Mouse (Mus musculus): ENCODE results near the gene Nmrk2. TPM values are rescaled to one million over a fixed set of nuclear protein-coding genes. Genes with fewer than 3 reads are reported as not detected.

The Nmrk2 gene
- polyA plus RNA-seq, 1 experiment from 2014 or later: 5.2 TPM

DNA sequence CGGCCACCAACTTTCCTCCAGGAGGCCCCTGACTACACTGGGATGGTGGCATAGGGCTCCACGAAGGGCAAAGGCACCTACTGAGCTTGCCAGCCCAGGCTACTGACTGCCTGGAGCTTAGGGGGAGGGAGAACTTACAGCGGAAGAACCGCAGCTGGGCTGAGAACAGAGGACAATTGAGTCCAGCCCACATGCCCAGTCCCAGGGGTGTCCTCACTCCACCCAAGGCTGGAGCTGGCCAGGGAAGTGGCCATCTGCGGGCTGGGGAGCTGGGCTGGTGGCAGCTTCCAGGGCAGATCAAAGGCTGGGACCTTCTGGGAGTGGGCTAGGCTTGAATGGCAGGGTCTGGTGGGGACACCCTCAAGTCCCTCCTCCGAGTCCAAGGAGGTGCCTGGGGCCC lies 47.1 kb downstream of the Nmrk2 start:
- H3K9me3 ChIP-seq: no peaks in the 10 kb centered on the region
- 81% methylated on average over 6 of the region's 6 CpGs for WGBS
- H3K4me1 ChIP-seq: peaks cover 21% of the 10 kb centered on the region
- H3K4me2 ChIP-seq: no peak overlapping the region
- H3K27me3 ChIP-seq (replicated peaks): no peaks in the 10 kb centered on the region
- H3K27ac ChIP-seq (replicated peaks): no peak overlapping the region
- no peak for ATAC-seq (ENCODE audit: extremely low read depth, insufficient number of reproducible peaks, low FRiP score, low TSS enrichment)
- H3K9ac ChIP-seq: peak overlapping the region; percentile 16; the same call in 1 of the 2 replicates
- no peak overlapping the region for H3K4me3 ChIP-seq
- peaks cover 86% of the 10 kb centered on the region for H3K36me3 ChIP-seq

DNA sequence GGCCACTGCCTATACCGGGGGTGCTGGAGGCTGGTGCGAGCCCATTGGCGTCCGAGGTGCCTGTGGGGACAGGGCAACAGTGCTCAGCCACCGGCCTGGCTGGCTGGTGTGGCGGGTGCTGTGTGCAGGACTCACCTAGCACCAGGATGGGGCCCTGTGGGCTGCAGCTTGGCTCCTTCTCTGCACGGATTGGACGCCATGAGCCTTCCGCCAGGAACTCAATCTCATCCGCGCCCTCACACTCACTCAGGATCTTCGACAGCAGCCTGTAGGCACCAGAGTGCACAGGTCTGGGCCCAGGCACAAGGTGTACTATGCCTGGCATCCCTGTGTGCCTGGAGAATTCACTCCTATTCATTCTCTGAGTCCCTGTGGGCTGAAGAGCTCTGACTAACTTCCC lies 47.5 kb downstream of the Nmrk2 start:
- H3K4me1 ChIP-seq: peaks cover 21% of the 10 kb centered on the region
- H3K9ac ChIP-seq: peak overlapping the region; percentile 16; the same call in 1 of the 2 replicates
- ATAC-seq (ENCODE audit: extremely low read depth, insufficient number of reproducible peaks, low FRiP score, low TSS enrichment): no peak
- no peak overlapping the region for H3K4me3 ChIP-seq
- H3K9me3 ChIP-seq: no peaks in the 10 kb centered on the region
- 86% methylated on average over 12 of the region's 12 CpGs for WGBS
- H3K27ac ChIP-seq (replicated peaks): no peak overlapping the region
- no peak overlapping the region for H3K4me2 ChIP-seq
- H3K36me3 ChIP-seq: peaks cover 88% of the 10 kb centered on the region
- no peaks in the 10 kb centered on the region for H3K27me3 ChIP-seq (replicated peaks)

DNA sequence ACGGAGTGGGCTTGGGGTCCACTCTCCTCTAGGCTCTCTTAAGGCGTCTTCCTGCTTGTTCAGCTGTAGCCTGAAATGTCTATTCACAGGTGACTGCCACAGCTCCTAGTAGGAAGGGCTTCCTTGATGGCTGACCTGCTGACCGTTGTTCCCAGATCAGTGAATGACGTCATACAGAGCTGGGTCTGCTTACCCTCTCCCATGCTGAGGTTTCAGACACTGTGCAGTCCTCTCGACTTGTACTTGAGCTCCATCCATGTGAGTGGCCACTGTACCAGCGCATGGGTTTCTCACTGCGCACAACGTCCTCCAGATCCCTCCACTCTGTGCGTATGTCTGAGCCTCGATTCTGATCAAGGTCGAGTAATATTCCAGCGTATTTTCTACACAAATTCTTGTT lies 49.2 kb downstream of the Nmrk2 start:
- no peak overlapping the region for H3K4me2 ChIP-seq
- H3K9me3 ChIP-seq: no peaks in the 10 kb centered on the region
- H3K4me3 ChIP-seq: no peak overlapping the region
- H3K9ac ChIP-seq: peak overlapping the region; percentile 70
- H3K4me1 ChIP-seq: peaks cover 21% of the 10 kb centered on the region
- 56% methylated on average over 12 of the region's 12 CpGs for WGBS
- no peak for ATAC-seq (ENCODE audit: extremely low read depth, insufficient number of reproducible peaks, low FRiP score, low TSS enrichment)
- H3K27me3 ChIP-seq (replicated peaks): no peaks in the 10 kb centered on the region
- peaks cover 90% of the 10 kb centered on the region for H3K36me3 ChIP-seq
- peak overlapping the region; percentile 79 for H3K27ac ChIP-seq (replicated peaks)

DNA sequence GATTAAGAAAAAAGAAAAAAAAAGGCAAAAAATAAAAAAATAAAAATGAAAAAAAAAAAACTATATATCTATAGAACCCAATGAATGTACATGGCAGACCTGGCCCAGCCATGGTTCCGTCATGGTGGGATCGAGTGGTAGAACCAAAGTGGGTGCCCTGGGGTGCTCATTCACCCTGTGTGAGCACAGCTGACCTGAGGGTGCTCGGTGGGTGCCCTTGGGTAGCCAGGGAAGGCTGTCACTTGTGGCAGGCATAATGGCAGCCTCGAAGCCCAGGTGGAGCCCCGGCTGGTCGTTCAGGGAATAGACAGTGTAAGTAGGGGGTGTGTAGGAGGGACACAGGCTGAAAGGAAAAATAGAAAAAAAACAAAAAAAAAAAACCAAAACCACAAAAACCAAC lies 50.6 kb downstream of the Nmrk2 start:
- no peaks in the 10 kb centered on the region for H3K9me3 ChIP-seq
- no peak overlapping the region for H3K4me3 ChIP-seq
- 61% methylated on average over 6 of the region's 6 CpGs for WGBS
- H3K4me1 ChIP-seq: peaks cover 23% of the 10 kb centered on the region
- H3K27ac ChIP-seq (replicated peaks): no peak overlapping the region
- H3K36me3 ChIP-seq: peaks cover 90% of the 10 kb centered on the region
- H3K9ac ChIP-seq: no peak overlapping the region
- no peak for ATAC-seq (ENCODE audit: extremely low read depth, insufficient number of reproducible peaks, low FRiP score, low TSS enrichment)
- H3K27me3 ChIP-seq (replicated peaks): no peaks in the 10 kb centered on the region
- no peak overlapping the region for H3K4me2 ChIP-seq

Other genes starting within 250 kb of the Nmrk2 start
- gene Gng7, start 187.1 kb downstream of the Nmrk2 start, polyA plus RNA-seq (2015; fragmentation: Nextera tagmentation; extraction: Ambion mirVana): 1.4 TPM in 2 replicates
- gene Diras1, start 176.4 kb downstream of the Nmrk2 start, polyA plus RNA-seq (2015; fragmentation: Nextera tagmentation; extraction: Ambion mirVana): 0.06 and 0.07 TPM in 2 replicates
- 8.0 and 8.2 TPM in 2 replicates for gene Slc39a3, start 164.6 kb downstream of the Nmrk2 start, polyA plus RNA-seq (2015; fragmentation: Nextera tagmentation; extraction: Ambion mirVana)
- 152 and 162 TPM in 2 replicates for gene Sgta, start 141.9 kb downstream of the Nmrk2 start, polyA plus RNA-seq (2015; fragmentation: Nextera tagmentation; extraction: Ambion mirVana)
- gene Thop1, start 132.0 kb downstream of the Nmrk2 start, polyA plus RNA-seq (2015; fragmentation: Nextera tagmentation; extraction: Ambion mirVana): 29.1 and 33.8 TPM in 2 replicates
- gene Creb3l3, start 103.2 kb downstream of the Nmrk2 start, polyA plus RNA-seq (2015; fragmentation: Nextera tagmentation; extraction: Ambion mirVana): 0.83 and 1.1 TPM in 2 replicates
- 150 TPM in 2 replicates for gene Map2k2, start 96.1 kb downstream of the Nmrk2 start, polyA plus RNA-seq (2015; fragmentation: Nextera tagmentation; extraction: Ambion mirVana)
- 19.5 and 20.1 TPM in 2 replicates for gene Zbtb7a, start 66.8 kb downstream of the Nmrk2 start, polyA plus RNA-seq (2015; fragmentation: Nextera tagmentation; extraction: Ambion mirVana)
- 35.7 and 40.3 TPM in 2 replicates for gene Pias4, start 34.1 kb downstream of the Nmrk2 start, polyA plus RNA-seq (2015; fragmentation: Nextera tagmentation; extraction: Ambion mirVana)
- gene Eef2, start 25.4 kb downstream of the Nmrk2 start, polyA plus RNA-seq (2015; fragmentation: Nextera tagmentation; extraction: Ambion mirVana): 393 and 411 TPM in 2 replicates
- 41.5 and 42.4 TPM in 2 replicates for gene Dapk3, start 19.0 kb downstream of the Nmrk2 start, polyA plus RNA-seq (2015; fragmentation: Nextera tagmentation; extraction: Ambion mirVana)
- 0.27 TPM in 1 of 2 replicates, not detected in the other for gene 4930442H23Rik, start 18.2 kb downstream of the Nmrk2 start, polyA plus RNA-seq (2015; fragmentation: Nextera tagmentation; extraction: Ambion mirVana)
- 0.43 and 0.53 TPM in 2 replicates for gene Atcay, start 28.8 kb upstream of the Nmrk2 start, polyA plus RNA-seq (2015; fragmentation: Nextera tagmentation; extraction: Ambion mirVana)
- gene Zfr2, start 31.1 kb upstream of the Nmrk2 start, polyA plus RNA-seq (2015; fragmentation: Nextera tagmentation; extraction: Ambion mirVana): 4.1 and 6.5 TPM in 2 replicates
- 1.6 and 1.9 TPM in 2 replicates for gene Matk, start 50.9 kb upstream of the Nmrk2 start, polyA plus RNA-seq (2015; fragmentation: Nextera tagmentation; extraction: Ambion mirVana)
- 244 and 260 TPM in 2 replicates for gene Mrpl54, start 64.9 kb upstream of the Nmrk2 start, polyA plus RNA-seq (2015; fragmentation: Nextera tagmentation; extraction: Ambion mirVana)
- 45.4 and 51.4 TPM in 2 replicates for gene Apba3, start 64.9 kb upstream of the Nmrk2 start, polyA plus RNA-seq (2015; fragmentation: Nextera tagmentation; extraction: Ambion mirVana)
- 2.2 and 2.4 TPM in 2 replicates for gene Tjp3, start 89.5 kb upstream of the Nmrk2 start, polyA plus RNA-seq (2015; fragmentation: Nextera tagmentation; extraction: Ambion mirVana)
- 31.0 and 32.0 TPM in 2 replicates for gene Pip5k1c, start 90.9 kb upstream of the Nmrk2 start, polyA plus RNA-seq (2015; fragmentation: Nextera tagmentation; extraction: Ambion mirVana)
- 25.6 and 28.2 TPM in 2 replicates for gene Cactin, start 119.1 kb upstream of the Nmrk2 start, polyA plus RNA-seq (2015; fragmentation: Nextera tagmentation; extraction: Ambion mirVana)
- 13.6 and 14.7 TPM in 2 replicates for gene Tbxa2r, start 126.7 kb upstream of the Nmrk2 start, polyA plus RNA-seq (2015; fragmentation: Nextera tagmentation; extraction: Ambion mirVana)
- gene Gipc3, start 141.2 kb upstream of the Nmrk2 start, polyA plus RNA-seq (2015; fragmentation: Nextera tagmentation; extraction: Ambion mirVana): 0.06 TPM in 1 of 2 replicates, not detected in the other
- gene Hmg20b, start 148.4 kb upstream of the Nmrk2 start, polyA plus RNA-seq (2015; fragmentation: Nextera tagmentation; extraction: Ambion mirVana): 81.9 and 90.9 TPM in 2 replicates
- gene Mfsd12, start 155.4 kb upstream of the Nmrk2 start, polyA plus RNA-seq (2015; fragmentation: Nextera tagmentation; extraction: Ambion mirVana): 10.7 and 11.1 TPM in 2 replicates
- 0.98 and 1.1 TPM in 2 replicates for gene 4930404N11Rik, start 163.8 kb upstream of the Nmrk2 start, polyA plus RNA-seq (2015; fragmentation: Nextera tagmentation; extraction: Ambion mirVana)
- gene Fzr1, start 176.5 kb upstream of the Nmrk2 start, polyA plus RNA-seq (2015; fragmentation: Nextera tagmentation; extraction: Ambion mirVana): 72.2 and 78.1 TPM in 2 replicates
- 69.7 and 73.6 TPM in 2 replicates for gene Dohh, start 182.4 kb upstream of the Nmrk2 start, polyA plus RNA-seq (2015; fragmentation: Nextera tagmentation; extraction: Ambion mirVana)
- gene Gm48551, start 182.4 kb upstream of the Nmrk2 start, polyA plus RNA-seq (2015; fragmentation: Nextera tagmentation; extraction: Ambion mirVana): 2.1 and 2.3 TPM in 2 replicates
- 0.82 and 1.1 TPM in 2 replicates for gene Gm48552, start 187.0 kb upstream of the Nmrk2 start, polyA plus RNA-seq (2015; fragmentation: Nextera tagmentation; extraction: Ambion mirVana)
- 2.7 and 3.1 TPM in 2 replicates for gene Smim24, start 191.0 kb upstream of the Nmrk2 start, polyA plus RNA-seq (2015; fragmentation: Nextera tagmentation; extraction: Ambion mirVana)